Mouse (Mus musculus): Measurements from ENCODE around the gene Tmco3.

DNA sequence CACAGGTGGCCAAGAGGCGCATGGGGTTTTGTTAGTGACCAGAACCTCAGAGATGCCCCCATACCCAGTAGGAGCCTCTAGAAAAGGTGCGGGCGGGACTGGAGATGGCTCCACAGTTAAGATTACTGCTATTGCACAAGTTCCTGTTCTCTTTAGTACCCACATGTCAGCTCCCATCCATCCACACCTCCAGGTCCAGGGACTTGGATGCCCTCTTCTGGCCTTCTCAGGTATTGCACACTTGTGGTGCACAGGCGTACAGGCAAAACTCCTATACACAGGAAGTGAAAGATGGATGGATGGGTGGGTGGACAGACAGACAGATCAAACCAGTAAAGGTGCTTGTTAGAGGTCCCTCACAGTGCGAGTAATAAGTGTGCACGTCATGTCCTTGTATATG lies 73.9 kb downstream of the Tmco3 start:
- TF ChIP-seq CTCF (IDR thresholded peaks at IDR 0.05; ENCODE audit: insufficient read depth, low read length) (no peak), POLR2A (IDR thresholded peaks at IDR 0.05; ENCODE audit: borderline replicate concordance, extremely low read depth, low read depth, low read length) (no peak)
